Mouse (Mus musculus): ENCODE measurements around the gene Slc4a1.

- TF ChIP-seq CTCF (IDR thresholded peaks at IDR 0.05; ENCODE audit: borderline replicate concordance, extremely low read depth, insufficient read depth, insufficient read length), result no peak
- no peak for TF ChIP-seq POLR2A (IDR thresholded peaks at IDR 0.05; ENCODE audit: borderline replicate concordance, extremely low read depth, insufficient read depth, insufficient read length, poor library complexity, severe bottlenecking)
Measured at GRCm38 (mm10) chr11:102370285-102370684, 4.3 kb upstream of the Slc4a1 start.

Measured in brain, embryonic 14.5 days (tissue).